Mouse (Mus musculus): ENCODE data around the gene Nr1h3.

DNA sequence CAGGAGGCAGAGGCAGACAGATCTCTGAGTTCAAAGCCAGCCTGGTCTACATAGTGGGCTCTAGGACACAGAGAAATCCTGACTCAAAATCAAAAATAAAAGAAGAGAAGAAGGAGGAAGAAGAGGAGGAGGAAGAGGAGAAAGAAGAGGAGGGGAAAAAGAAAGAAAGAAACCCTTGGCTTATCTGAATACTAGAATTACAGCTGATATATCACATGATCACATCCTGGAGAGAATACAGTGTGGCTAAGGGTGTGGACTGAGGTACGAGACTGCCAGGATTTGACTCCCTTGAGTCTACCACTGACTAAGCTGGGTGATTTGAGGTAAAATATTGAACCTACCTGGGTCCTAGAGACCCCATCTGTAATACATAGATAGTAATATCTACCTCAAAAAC, 16.4 kb downstream of the Nr1h3 start:
- TF ChIP-seq POLR2A (IDR thresholded peaks at IDR 0.05; ENCODE audit: borderline replicate concordance, extremely low read depth, low read depth, low read length) (no peak), CTCF (IDR thresholded peaks at IDR 0.05; ENCODE audit: insufficient read depth, low read length) (no peak)

All from lung, adult 2 months (tissue).